Mouse (Mus musculus) liver, adult (tissue): Measurements from ENCODE around the gene Atp8b4.

Source experiments
- GATA4 ChIP-seq: IDR thresholded peaks from 2 replicates; pipeline ENCODE4 v1.6.1; 2014; ENCODE audit warnings: mild to moderate bottlenecking, low read length; ENCODE audit not compliant: insufficient replicate concordance

Atp8b4 gene

DNA sequence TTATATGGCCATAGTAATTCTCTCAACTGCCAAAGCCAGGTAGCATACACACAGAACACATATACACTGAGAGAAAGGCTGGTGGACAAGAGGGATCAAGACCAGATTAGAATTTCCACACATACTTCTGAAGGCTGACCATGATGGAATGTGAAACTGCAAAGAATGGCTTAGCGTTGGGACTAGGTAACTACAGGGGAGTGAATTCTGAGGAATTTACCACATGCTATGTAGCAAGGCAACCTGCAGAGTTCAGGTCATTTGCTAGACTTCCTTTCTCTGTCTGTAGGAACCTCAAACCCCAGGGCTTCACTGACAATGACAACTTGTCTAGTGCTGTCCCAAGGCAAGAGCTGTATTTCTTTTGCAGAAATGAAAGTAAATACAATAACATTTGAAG lies 189.4 kb downstream of the Atp8b4 start:
- TF ChIP-seq GATA4: no peak

DNA sequence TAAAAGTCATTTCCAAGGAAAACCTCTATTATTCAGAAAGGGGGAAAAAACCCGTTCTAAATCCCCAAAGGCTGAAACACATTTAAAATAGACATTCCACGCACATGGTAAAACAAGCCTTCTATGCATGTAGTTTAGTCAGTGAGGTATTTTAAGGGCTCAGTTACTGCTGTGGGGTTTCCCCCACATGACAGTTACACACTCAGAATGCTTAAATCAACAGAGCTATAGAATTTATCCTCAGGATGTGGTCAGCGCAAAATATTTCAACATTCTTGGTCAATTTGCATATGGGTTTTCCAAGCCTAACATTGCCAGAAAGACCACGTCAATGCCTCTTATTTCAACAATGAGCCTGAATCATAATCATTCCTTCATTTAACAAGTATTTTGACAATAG lies 190.5 kb downstream of the Atp8b4 start:
- no peak for TF ChIP-seq GATA4

DNA sequence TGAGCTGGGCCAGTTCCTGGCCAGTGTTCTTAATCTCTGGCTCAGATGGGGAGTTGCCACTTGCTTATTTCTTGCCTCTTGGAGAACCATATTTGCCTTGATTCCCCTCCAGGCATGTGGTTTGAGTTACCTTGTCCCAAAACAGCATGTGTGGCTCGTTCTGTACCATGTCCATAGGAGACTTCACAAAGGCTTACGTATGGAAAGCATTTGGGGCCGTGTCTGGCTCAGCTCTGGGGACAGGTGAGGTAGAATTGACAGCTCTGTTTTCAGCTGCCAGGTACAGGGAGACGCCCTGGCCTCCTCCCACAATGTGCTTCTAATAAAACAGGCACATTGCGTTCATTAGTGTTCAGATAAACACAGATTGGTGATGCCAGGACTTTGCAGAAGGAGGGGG lies 195.9 kb downstream of the Atp8b4 start:
- no peak for TF ChIP-seq GATA4

DNA sequence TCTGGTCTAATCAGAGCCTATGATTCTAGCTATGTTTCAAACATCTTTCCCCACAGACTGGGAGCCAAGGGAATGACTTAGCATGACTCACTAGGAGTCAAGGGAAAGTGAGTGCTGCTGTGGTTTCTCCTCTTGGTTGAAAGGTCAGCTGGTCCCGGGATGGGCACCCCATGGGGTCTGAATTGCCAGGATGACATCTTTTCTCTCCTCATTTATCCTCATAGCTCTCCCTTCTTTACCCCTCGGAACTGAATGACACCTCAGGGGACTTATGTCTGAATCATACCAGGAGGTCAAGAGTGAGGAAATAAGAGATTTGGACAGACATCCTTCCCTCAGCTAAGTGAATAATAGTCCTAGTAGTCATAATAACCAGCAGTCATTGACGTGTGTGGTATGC lies 197.2 kb downstream of the Atp8b4 start:
- TF ChIP-seq GATA4: no peak

DNA sequence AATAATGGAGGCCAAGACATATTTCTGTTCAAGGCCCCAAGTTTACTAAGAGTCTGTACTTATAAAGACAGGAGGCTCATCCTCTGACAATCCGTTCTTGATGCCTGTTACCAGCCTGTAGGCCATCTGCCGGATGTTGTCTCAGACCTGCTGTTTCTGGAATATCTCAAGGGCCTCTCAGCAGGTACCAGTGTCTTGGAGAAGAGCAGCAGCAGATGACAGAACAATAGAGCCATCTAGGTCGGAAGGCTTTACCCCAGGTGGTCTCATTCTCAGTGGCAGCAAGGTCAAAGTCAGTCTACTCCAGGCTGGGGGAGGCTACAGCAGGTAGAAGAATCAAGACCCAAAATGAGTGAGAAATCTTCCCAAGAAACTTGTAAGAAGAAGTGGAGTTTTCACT lies 198.1 kb downstream of the Atp8b4 start:
- TF ChIP-seq GATA4: no peak

DNA sequence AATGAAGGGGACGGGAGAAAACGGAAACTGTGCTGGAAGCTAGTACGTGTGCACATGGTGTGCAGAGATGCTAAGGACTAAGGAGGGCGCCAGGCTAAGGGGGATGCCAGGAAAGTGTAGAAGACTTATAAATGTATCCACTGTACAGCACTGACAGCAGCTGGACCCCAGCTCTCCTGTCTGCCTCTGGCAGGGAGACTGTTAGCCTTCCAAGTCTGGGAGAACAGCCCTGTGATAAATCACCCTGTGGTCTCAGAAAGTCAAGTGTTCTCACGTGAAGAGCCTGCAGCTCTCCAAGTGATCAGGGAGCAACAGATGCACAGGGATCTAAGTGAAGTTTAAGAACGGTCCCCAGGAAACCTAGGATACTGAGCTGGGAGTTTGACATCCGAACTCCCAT lies 209.8 kb downstream of the Atp8b4 start:
- no peak for TF ChIP-seq GATA4

DNA sequence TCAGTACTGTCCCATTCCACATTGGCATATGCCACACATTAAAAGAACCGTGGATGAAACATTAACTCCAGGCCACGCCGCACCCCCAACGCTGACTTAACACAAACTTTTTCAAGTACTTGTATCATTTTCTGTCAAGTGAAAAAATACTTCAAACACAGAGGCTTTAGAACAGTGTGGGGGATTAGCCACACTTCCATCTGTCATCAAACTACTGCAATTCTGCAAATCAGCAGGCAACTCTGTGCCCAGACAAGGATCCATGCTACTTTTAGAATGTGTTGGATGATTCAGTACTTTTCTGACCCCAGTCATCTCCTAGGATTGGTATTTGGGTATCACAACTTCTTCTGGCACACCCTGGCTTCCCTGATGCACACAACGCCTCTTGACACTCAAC lies 212.5 kb downstream of the Atp8b4 start:
- no peak for TF ChIP-seq GATA4

DNA sequence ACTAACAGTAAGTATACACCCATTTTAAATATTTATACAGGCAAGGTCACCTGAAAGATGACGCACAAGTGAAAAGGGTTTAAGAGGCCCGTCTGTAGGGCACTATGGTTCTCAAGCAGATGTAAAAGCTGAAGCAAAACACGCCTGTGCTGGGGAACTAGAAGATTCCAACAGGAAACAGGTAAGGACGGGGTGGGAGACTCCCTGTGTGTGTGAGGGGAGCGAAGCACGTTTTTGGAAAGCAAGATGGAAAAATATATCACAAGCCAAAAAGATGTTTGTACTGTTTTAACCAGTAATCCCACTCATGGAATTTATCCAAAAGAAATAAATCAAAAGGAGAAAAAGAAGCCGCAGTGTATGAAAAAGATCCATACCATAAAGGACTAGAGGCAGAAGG lies 214.1 kb downstream of the Atp8b4 start:
- TF ChIP-seq GATA4: no peak

DNA sequence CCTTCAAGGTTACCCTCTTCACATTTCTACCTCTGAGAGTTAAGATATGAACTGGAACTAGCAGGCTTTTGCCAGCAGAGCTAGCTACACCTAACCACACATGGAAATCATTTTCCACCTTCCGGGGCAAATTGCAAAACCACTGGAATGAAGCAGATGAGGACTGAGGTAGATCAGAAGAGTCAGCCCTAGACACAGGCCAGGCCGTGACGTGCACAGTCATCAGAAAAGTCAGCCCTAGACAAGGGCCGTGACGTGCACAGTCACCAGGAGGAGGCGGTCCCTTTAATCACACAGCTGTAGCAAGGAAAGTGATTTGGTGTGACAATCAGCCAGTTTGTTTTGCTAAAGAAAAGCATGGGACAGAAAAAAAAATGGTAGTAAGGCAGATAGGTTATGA lies 216.4 kb downstream of the Atp8b4 start:
- TF ChIP-seq GATA4: no peak

DNA sequence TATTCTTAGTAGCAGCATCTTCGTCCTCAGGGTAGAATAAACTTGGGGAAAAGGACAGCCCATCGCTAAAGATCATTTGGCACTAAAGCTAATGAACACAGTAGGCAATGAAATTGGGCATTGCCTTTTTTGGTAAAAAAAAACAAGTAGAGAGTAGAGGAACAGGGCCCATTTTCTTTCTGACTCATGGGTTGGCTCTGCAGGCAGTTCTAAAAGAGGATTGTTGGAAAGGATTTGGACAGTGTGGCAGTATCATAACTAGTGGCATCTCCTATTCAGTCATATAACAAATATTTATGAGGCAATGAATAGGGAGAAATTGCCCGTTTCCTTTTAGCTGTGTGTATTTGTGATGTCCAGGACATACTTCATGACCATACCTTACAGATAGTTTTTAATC lies 217.4 kb downstream of the Atp8b4 start:
- no peak for TF ChIP-seq GATA4

DNA sequence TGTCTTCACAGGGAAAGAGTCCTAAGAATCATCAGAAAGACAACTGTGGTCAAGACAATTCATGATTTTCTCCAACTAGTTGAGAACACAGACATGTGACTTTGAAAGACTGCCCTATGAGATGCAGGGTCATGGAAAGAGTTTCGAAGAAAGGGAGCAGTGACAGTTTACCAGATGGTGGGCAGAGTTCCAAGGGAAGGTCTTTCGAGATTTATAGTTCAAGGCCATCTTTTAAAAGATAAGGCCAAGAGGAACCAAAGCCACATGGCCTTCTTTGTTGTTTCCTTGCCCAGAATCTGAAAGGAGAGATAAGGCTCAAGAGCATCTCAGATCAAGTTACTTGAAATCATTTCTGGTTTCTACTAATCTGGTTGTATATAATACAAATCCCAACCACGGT lies 225.0 kb downstream of the Atp8b4 start:
- TF ChIP-seq GATA4: no peak

DNA sequence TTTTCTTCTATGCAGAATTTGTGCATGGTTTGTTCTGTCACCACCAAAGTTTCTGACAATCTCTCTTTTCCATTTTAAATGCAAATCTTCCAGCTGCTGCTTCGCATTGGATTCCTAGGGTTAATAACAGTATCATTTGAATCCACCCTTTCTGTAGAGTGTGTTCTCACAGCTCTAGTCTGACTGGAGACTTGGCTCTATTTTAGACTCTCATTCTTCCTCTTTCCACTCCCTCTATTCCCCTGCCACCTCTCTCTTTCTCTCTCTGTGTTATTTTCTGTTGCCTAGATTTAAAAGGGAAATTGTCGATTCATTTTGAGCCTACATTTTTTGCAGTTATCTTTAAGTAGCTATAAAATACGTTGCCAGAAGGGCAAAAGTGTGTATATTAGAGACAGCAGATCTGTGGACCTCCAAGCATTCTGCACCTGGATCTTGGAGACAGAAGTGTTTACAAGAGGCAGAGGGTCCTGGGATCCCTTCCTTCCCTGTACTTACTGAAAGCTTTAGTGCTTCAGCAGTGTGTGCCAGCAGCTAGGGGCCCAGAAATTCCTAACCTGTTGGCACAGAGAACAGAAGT lies 225.6 kb downstream of the Atp8b4 start:
- TF ChIP-seq GATA4: no peak

DNA sequence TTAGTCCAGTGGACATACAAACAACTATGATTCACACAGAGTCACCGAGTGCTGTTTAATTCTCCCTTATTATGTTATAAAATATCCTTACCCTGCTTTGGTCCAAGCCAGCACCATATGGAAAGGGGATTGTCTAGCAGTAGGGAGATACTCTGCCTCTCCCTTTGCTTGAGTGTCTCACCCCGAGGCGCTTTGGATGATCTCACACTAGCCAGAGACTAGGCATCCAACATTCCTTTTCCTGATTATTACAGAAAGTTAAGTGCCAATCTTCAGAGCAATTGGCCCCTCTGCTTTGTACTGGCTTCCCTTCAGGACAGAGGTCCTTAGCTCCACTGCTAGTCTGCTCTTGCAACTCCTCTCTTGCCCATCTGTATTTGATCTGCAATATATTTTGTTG lies 226.2 kb downstream of the Atp8b4 start:
- no peak for TF ChIP-seq GATA4
